Mouse (Mus musculus) layer of hippocampus, adult 6 months (tissue): ENCODE results near the gene Lcn10. TPM values are rescaled to one million over a fixed set of nuclear protein-coding genes. Genes with fewer than 3 reads are reported as not detected.

Experiments used
- long read RNA-seq, 2 experiments: library from polyadenylated mRNA; unstranded; transcript quantifications; one replicate each; pipeline ENCODE4 v2.0.0; 2019 to 2020
- polyA plus RNA-seq: library from polyadenylated mRNA; unstranded; fragments of <200 nt; fragmentation: Nextera tagmentation; gene quantifications from 2 replicates; pipeline ENCODE4 v1.2.3, GENCODE M21; 2021

Lcn10 gene
- not detected in 2 replicates for polyA plus RNA-seq
- long read RNA-seq, experiment 1: 0 reads
- long read RNA-seq, experiment 2: 0 reads

DNA sequence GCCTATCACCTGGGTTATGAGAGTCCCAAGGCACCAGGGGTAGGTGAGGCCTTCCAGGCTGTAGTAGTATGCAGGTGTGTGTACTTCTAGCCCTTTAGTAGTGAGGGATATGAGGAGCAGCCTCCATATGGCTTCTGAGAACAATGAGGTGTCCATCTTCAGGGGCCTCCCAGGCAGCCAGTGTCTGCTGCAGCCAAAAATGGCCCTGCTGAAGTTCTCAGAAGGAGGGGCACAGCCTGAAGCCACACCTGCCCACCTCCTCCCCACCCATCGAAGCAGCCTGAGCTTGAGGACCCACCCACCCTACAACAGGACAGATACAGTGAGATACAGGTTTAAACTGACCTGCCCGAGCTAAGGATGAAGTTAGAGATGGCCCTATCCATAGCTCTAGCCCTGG, at the start of gene Lcn10:
Lcn10 (plus strand) TSS at position 301 of the 400 bp plus-strand sequence.

DNA sequence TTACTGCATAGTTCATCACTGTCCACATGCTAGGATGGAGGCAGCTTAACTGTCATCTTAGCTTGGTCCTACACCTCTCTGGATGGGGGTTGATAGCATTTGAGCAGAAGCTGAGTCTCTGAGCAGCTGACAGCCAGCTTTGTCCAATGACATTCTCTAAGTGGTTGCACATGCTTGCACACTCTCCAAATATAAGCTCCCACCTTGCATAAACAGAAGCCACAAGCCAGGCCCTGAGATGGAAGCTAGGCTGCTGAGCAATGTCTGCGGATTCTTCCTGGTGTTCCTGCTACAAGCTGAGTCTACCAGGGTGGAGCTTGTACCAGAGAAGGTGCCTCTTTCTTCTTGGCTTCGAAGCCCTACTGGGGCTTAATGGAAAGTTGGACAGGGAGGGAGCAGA, 29.6 kb upstream of the Lcn10 start, which contains the start of gene Lcn8:
Lcn8 (plus strand) TSS at position 219 of the 400 bp plus-strand sequence.

GRCm38 (mm10) chr2:25657652-25658051, 24.9 kb upstream of the Lcn10 start, which contains the start of gene Lcn5:
Gene Lcn5 (plus strand): TSS chr2:25657952.

GRCm38 (mm10) chr2:25676486-25676885, 6.0 kb upstream of the Lcn10 start, which contains the start of gene Lcn6:
Gene Lcn6 (plus strand): TSS chr2:25676786.

DNA sequence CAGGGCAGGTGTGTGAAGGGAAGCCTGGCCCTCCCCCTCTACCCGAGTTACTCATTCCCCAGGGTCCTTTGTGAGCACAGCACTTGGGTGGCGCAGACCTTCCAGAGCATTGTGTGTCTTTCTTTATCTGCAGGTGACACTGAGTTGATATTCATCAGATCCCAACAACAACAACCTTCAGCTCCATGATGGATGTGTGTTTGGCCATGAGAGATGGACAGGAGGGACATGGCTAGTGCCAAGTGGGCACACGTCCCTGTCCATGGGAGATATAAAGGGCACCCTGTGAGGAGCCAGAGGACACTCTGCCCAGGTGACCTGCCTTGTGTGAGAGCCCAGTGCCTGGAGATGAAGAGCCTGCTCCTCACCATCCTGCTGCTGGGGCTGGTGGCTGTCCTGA, 17.2 kb downstream of the Lcn10 start, which contains the start of gene Obp2a:
Obp2a (plus strand) TSS at position 301 of the 400 bp plus-strand sequence.

GRCm38 (mm10) chr2:25706643-25707481, 24.3 kb downstream of the Lcn10 start, which contains the start of gene Bmyc:
Gene Bmyc (plus strand): TSS chr2:25706739.

Other genes with a start within 250 kb of the Lcn10 start
- 0.70 and 9.1 TPM in 2 replicates for gene Clic3, start 225.9 kb upstream of the Lcn10 start, polyA plus RNA-seq
- 111 and 116 TPM in 2 replicates for gene Paxx, start 221.6 kb upstream of the Lcn10 start, polyA plus RNA-seq
- gene Ptgds, start 212.7 kb upstream of the Lcn10 start, polyA plus RNA-seq: 2,394 and 5,724 TPM in 2 replicates
- not detected in 2 replicates for gene Lcn12, start 188.8 kb upstream of the Lcn10 start, polyA plus RNA-seq
- 124 and 134 TPM in 2 replicates for gene Fbxw5, start 182.0 kb upstream of the Lcn10 start, polyA plus RNA-seq
- gene C8g, start 181.0 kb upstream of the Lcn10 start, polyA plus RNA-seq: 1.8 and 2.0 TPM in 2 replicates
- 9.9 and 10.3 TPM in 2 replicates for gene Traf2, start 135.8 kb upstream of the Lcn10 start, polyA plus RNA-seq
- 801 and 843 TPM in 2 replicates for gene Edf1, start 124.9 kb upstream of the Lcn10 start, polyA plus RNA-seq
- gene Mamdc4, start 107.9 kb upstream of the Lcn10 start, polyA plus RNA-seq: 25.8 and 27.1 TPM in 2 replicates
- 151 and 165 TPM in 2 replicates for gene Phpt1, start 107.5 kb upstream of the Lcn10 start, polyA plus RNA-seq
- 13.5 and 18.7 TPM in 2 replicates for gene Ajm1, start 101.0 kb upstream of the Lcn10 start, polyA plus RNA-seq
- 58.2 and 69.1 TPM in 2 replicates for gene Rabl6, start 74.2 kb upstream of the Lcn10 start, polyA plus RNA-seq
- 0.83 and 1.1 TPM in 2 replicates for gene Ccdc183, start 65.0 kb upstream of the Lcn10 start, polyA plus RNA-seq
- gene Tmem141, start 60.7 kb upstream of the Lcn10 start, polyA plus RNA-seq: 44.7 and 48.2 TPM in 2 replicates
- gene Fcna, start 54.7 kb upstream of the Lcn10 start, polyA plus RNA-seq: 0.33 and 0.40 TPM in 2 replicates
- gene Lcn8, start 29.6 kb upstream of the Lcn10 start, polyA plus RNA-seq: not detected in 2 replicates
- gene Lcn5, start 24.8 kb upstream of the Lcn10 start, polyA plus RNA-seq: not detected in 2 replicates
- gene Lcn6, start 5.9 kb upstream of the Lcn10 start, polyA plus RNA-seq: not detected in 2 replicates
- not detected in 2 replicates for gene Obp2a, start 17.3 kb downstream of the Lcn10 start, polyA plus RNA-seq
- 212 and 245 TPM in 2 replicates for gene Bmyc, start 24.0 kb downstream of the Lcn10 start, polyA plus RNA-seq
- not detected in 2 replicates for gene Obp2b, start 54.3 kb downstream of the Lcn10 start, polyA plus RNA-seq
- not detected in 2 replicates for gene Lcn3, start 82.8 kb downstream of the Lcn10 start, polyA plus RNA-seq
- gene Lcn11, start 94.3 kb downstream of the Lcn10 start, polyA plus RNA-seq: not detected in 2 replicates
- not detected in 2 replicates for gene Gm13539, start 99.5 kb downstream of the Lcn10 start, polyA plus RNA-seq
- gene Glt6d1, start 133.1 kb downstream of the Lcn10 start, polyA plus RNA-seq: not detected in 2 replicates
- not detected in 2 replicates for gene Lcn9, start 140.4 kb downstream of the Lcn10 start, polyA plus RNA-seq
- gene Sohlh1, start 164.5 kb downstream of the Lcn10 start, polyA plus RNA-seq: 0.10 TPM in 1 of 2 replicates, not detected in the other
- gene Kcnt1, start 181.0 kb downstream of the Lcn10 start, polyA plus RNA-seq: 6.0 and 6.2 TPM in 2 replicates